Mouse (Mus musculus) forebrain, embryonic 10.5 days (tissue): ENCODE results near the gene Slc38a10. TPM values are rescaled to one million over a fixed set of nuclear protein-coding genes. Genes with fewer than 3 reads are reported as not detected.

Experiments
- DNase-seq: peaks from one replicate; pipeline ENCODE4 v3.0.0-alpha.2; 2017; ENCODE audit warnings: low spot score; ENCODE audit errors: extremely low spot score
- H3K27ac ChIP-seq: fragments of 300-500 bp; sonication (generic); 2 replicates; pipeline ENCODE4 v1.5.1; 2016; ENCODE audit warnings: mild to moderate bottlenecking
- H3K27me3 ChIP-seq: fragments of 300-500 bp; sonication (generic); 2 replicates; pipeline ENCODE4 v1.6.1; 2016; ENCODE audit warnings: mild to moderate bottlenecking; ENCODE audit not compliant: poor library complexity, severe bottlenecking
- H3K36me3 ChIP-seq: fragments of 300-500 bp; sonication (generic); replicated peaks from 2 replicates; pipeline ENCODE4 v1.6.1; 2016; ENCODE audit warnings: mild to moderate bottlenecking, moderate library complexity
- H3K4me1 ChIP-seq: fragments of 300-500 bp; sonication (generic); 2 replicates; pipeline ENCODE4 v1.6.1; 2016
- H3K4me3 ChIP-seq: fragments of 300-500 bp; sonication (generic); 2 replicates; pipeline ENCODE4 v1.5.1; 2016; ENCODE audit warnings: mild to moderate bottlenecking, moderate library complexity
- H3K9me3 ChIP-seq: fragments of 300-500 bp; sonication (generic); 2 replicates; pipeline ENCODE4 v1.6.1; 2016; ENCODE audit warnings: mild to moderate bottlenecking, moderate library complexity
- WGBS: fragments of 180-500 bp; shearing (Covaris S2); methylation state at CpG from one replicate; pipeline ENCODE4 v1.1.7; 2016; 5-methylcytosine and 5-hydroxymethylcytosine counted together
- polyA plus RNA-seq: library from polyadenylated mRNA; unstranded; fragments of >200 nt; fragmentation: Nextera tagmentation; extraction: Ambion mirVana; gene quantifications from 2 replicates; pipeline ENCODE4 v1.2.1, GENCODE M21; 2016

Slc38a10 gene
- polyA plus RNA-seq, 1 experiment from 2014 or later: 90.6 TPM

DNA sequence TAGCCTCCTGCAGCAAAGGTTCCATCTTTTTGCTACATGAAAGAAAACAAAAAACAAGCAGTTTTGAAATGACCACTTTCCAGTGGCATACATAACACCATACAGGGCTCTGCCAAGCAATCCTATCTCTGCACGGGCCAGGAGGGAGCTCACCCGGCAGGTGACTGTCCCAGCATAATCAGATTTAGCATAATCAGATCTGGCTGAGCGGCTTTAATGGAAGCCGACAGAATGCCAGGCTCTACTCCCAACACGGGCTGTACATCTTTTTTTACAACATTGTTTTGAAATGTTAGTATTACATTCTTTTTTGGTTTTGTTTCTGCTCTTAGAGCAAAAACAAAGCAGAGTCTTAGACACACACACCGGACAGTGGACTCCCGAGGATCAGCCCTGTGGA, 21.9 kb downstream of the Slc38a10 start:
- no peak overlapping the region for H3K27ac ChIP-seq
- H3K4me3 ChIP-seq: no peak overlapping the region
- H3K9me3 ChIP-seq: no peaks in the 10 kb centered on the region
- H3K4me1 ChIP-seq: no peaks in the 10 kb centered on the region
- WGBS: 89% methylated on average over 7 of the region's 7 CpGs
- H3K36me3 ChIP-seq: peaks cover 94% of the 10 kb centered on the region
- no peak for DNase-seq
- H3K27me3 ChIP-seq: no peaks in the 10 kb centered on the region

DNA sequence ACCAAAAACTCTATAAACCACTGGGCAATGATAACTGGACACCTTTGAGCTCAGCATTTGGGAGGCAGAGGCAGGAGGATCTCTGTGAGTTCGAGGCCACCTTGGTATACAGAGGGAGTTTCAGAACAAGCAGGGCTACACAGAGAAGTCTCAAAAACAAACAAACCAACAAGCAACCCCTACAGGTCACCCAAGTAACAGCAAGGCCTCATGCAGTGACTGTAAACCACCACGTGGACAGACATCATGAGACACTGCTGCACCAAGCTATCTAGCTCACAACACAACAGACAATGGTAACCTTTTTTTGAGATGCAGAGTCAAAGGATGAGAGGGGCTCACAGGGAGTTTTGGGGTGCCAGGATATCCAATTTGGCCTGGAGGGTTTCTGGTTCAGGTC, 24.3 kb downstream of the Slc38a10 start:
- Histone ChIP-seq H3K4me3 (no peak overlapping the region), H3K9me3 (no peaks in the 10 kb centered on the region), H3K27me3 (no peaks in the 10 kb centered on the region), H3K36me3 (peaks cover 88% of the 10 kb centered on the region), H3K4me1 (no peaks in the 10 kb centered on the region), H3K27ac (no peak overlapping the region)
- DNase-seq: no peak
- WGBS: 84% methylated on average over 2 of the region's 2 CpGs

DNA sequence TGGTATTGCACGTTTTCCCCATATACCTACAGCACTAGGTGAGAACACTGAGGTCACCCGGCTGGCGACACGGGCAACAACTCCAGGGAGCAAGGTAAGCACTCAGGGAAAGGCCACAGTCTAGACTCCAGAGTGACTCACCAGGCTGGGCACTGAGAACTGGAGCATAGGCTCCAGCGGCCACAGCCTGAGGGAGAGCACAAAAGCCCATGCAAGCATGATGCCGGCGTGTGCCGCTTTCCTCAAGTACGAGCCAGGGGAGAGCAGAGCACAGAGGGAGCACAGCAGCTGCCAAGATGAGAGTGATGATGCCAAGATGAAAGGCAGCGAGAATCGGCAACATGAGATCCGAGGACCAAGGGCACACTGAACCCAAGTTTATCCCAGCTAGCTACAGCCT, 29.0 kb downstream of the Slc38a10 start:
- Histone ChIP-seq H3K4me1 (no peaks in the 10 kb centered on the region), H3K9me3 (no peaks in the 10 kb centered on the region), H3K27ac (no peak overlapping the region), H3K36me3 (peaks cover 73% of the 10 kb centered on the region), H3K27me3 (no peaks in the 10 kb centered on the region), H3K4me3 (no peak overlapping the region)
- DNase-seq: no peak
- 91% methylated on average over 12 of the region's 12 CpGs for WGBS

- Histone ChIP-seq H3K36me3 (peaks cover 74% of the 10 kb centered on the region), H3K27ac (0 out of 2 replicates have a peak overlapping the region, but pooled peaks have one; percentile 7), H3K4me1 (no peaks in the 10 kb centered on the region), H3K9me3 (no peaks in the 10 kb centered on the region), H3K4me3 (no peak overlapping the region), H3K27me3 (no peaks in the 10 kb centered on the region)
- 83% methylated on average over 17 of the region's 17 CpGs for WGBS
- DNase-seq: peak; percentile 40
Observed at GRCm38 (mm10) chr11:120120642-120121420, 30.3 kb downstream of the Slc38a10 start.

- Histone ChIP-seq H3K4me3 (no peak overlapping the region), H3K27ac (no peak overlapping the region), H3K27me3 (no peaks in the 10 kb centered on the region), H3K4me1 (no peaks in the 10 kb centered on the region), H3K36me3 (peaks cover 77% of the 10 kb centered on the region), H3K9me3 (no peaks in the 10 kb centered on the region)
- no peak for DNase-seq
- WGBS: 87% methylated on average over 10 of the region's 10 CpGs
Observed at GRCm38 (mm10) chr11:120119936-120120541, 31.1 kb downstream of the Slc38a10 start.

GRCm38 (mm10) chr11:120119108-120119507, 32.0 kb downstream of the Slc38a10 start:
- Histone ChIP-seq H3K4me3 (no peak overlapping the region), H3K27me3 (no peaks in the 10 kb centered on the region), H3K9me3 (no peaks in the 10 kb centered on the region), H3K27ac (no peak overlapping the region), H3K4me1 (peaks cover 6% of the 10 kb centered on the region; the same call in 1 of the 2 replicates), H3K36me3 (peaks cover 78% of the 10 kb centered on the region)
- DNase-seq: no peak
- WGBS: 97% methylated on average over 7 of the region's 7 CpGs

DNA sequence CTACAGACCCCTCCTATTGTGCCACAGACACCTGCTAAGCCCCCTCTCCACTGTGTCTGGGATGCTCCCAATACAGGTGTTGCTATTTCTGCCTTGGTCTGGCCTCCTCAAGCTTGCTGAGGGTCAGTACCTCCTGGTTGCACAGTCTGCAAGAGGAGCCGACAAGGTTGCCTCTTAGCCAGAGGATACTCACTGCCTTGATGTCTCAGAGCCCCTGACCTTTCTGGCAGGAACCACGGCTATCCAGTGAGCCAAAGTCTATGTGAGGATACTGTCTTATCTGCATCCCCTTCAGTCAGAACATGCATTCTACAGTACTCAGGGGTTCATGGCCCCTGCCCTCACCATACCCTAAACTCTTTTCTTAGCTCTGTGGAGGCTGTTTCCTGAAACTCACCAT, 33.5 kb downstream of the Slc38a10 start:
- Histone ChIP-seq H3K4me1 (peaks cover 6% of the 10 kb centered on the region; the same call in 1 of the 2 replicates), H3K27ac (no peak overlapping the region), H3K4me3 (no peak overlapping the region), H3K27me3 (no peaks in the 10 kb centered on the region), H3K36me3 (peaks cover 79% of the 10 kb centered on the region), H3K9me3 (no peaks in the 10 kb centered on the region)
- WGBS: 89% methylated on average over 2 of the region's 2 CpGs
- no peak for DNase-seq

GRCm38 (mm10) chr11:120114488-120115215, 36.5 kb downstream of the Slc38a10 start:
- Histone ChIP-seq H3K36me3 (peaks cover 71% of the 10 kb centered on the region), H3K9me3 (no peaks in the 10 kb centered on the region), H3K4me1 (peaks cover 13% of the 10 kb centered on the region; the same call in 1 of the 2 replicates), H3K27me3 (no peaks in the 10 kb centered on the region), H3K27ac (no peak overlapping the region), H3K4me3 (no peak overlapping the region)
- 88% methylated on average over 21 of the region's 21 CpGs for WGBS
- no peak for DNase-seq

GRCm38 (mm10) chr11:120112136-120112535, 39.0 kb downstream of the Slc38a10 start:
- Histone ChIP-seq H3K27ac (no peak overlapping the region), H3K4me3 (no peak overlapping the region), H3K9me3 (no peaks in the 10 kb centered on the region), H3K27me3 (no peaks in the 10 kb centered on the region), H3K4me1 (peaks cover 13% of the 10 kb centered on the region; the same call in 1 of the 2 replicates), H3K36me3 (peaks cover 77% of the 10 kb centered on the region)
- no peak for DNase-seq
- 94% methylated on average over 4 of the region's 4 CpGs for WGBS

- Histone ChIP-seq H3K9me3 (no peaks in the 10 kb centered on the region), H3K4me1 (peaks cover 13% of the 10 kb centered on the region; the same call in 1 of the 2 replicates), H3K27me3 (no peaks in the 10 kb centered on the region), H3K27ac (no peak overlapping the region), H3K4me3 (no peak overlapping the region), H3K36me3 (peaks cover 74% of the 10 kb centered on the region)
- peak; percentile 76 for DNase-seq
- 4% methylated on average over 2 of the region's 2 CpGs for WGBS
Observed at GRCm38 (mm10) chr11:120111033-120111432, 40.1 kb downstream of the Slc38a10 start.

GRCm38 (mm10) chr11:120110554-120110953, 40.6 kb downstream of the Slc38a10 start:
- 74% methylated on average over 7 of the region's 7 CpGs for WGBS
- Histone ChIP-seq H3K9me3 (no peaks in the 10 kb centered on the region), H3K36me3 (peaks cover 74% of the 10 kb centered on the region), H3K27me3 (no peaks in the 10 kb centered on the region), H3K4me3 (no peak overlapping the region), H3K27ac (no peak overlapping the region), H3K4me1 (peaks cover 13% of the 10 kb centered on the region; the same call in 1 of the 2 replicates)
- DNase-seq: no peak

- no peak for DNase-seq
Observed at GRCm38 (mm10) chr11:120109558-120110210, 41.5 kb downstream of the Slc38a10 start.

More at GRCm38 (mm10) chr11:120109558-120110210, 41.5 kb downstream of the Slc38a10 start:
- Histone ChIP-seq H3K27me3 (no peaks in the 10 kb centered on the region), H3K4me1 (peaks cover 12% of the 10 kb centered on the region; the same call in 1 of the 2 replicates), H3K9me3 (no peaks in the 10 kb centered on the region), H3K27ac (no peak overlapping the region), H3K4me3 (no peak overlapping the region), H3K36me3 (peaks cover 74% of the 10 kb centered on the region)
- WGBS: 80% methylated on average over 14 of the region's 14 CpGs
